Mouse (Mus musculus): ENCODE results near the gene Baz1b. TPM values are rescaled to one million over a fixed set of nuclear protein-coding genes. Genes with fewer than 3 reads are reported as not detected.
A peak's percentile ranks its signal among the peaks of the same experiment; 100 is the strongest.

Gene Baz1b
- total and polyA plus RNA-seq, 3 experiments: 13.9 to 46.1 (median 42.3) TPM

DNA sequence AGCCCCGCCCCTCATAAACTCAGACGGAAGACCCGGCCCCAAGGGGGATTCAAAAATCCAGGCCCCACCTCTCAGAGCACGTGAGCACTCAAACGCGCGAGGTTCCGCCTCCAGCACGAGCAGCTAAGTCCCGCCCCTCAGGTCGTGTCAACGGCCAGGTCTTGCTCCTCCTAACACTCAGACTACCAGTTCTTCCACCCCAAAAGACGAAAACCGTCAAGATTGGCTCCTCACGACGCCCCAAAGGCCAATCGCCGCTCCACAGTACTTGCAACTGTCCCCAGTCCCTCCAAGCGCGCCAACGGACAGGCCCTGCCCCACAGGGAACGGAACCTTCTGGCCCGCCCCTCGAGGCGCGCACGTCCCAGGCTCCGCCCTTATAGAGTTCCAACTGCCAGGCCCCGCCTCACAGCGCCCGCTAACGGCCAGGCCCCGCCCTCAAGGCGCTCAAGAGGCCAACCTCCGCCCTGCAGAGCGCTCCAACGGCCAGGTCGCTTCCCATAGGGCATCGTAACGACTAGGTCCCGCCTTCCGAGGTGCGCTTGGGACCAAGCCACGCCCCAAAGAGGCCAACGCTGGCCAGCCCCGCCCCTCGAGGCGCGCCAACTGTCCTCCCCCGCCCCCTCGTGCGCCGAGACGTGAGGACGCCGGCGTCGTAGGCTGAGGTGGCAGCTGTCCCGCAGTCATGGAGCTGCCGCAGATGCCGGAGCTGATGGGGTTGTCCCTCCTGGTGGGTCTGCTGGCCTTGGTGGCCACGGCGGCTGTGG, 37.8 kb upstream of the Baz1b start, which contains the start of gene Tbl2:
Tbl2 (plus strand) TSS at position 605 of the 767 bp plus-strand sequence.
- intact Hi-C loops (cut with DNase I): loop anchor here (2.0 kb wide), 1 partner anchor 38 kb away; the partner anchor contains the start of gene Baz1b
- H3K4me3 ChIP-seq: peak within 1 kb of the TSS; percentile 84
- DNase-seq: peak; percentile 99
- no peaks in the 10 kb centered on the region for H3K79me2 ChIP-seq (replicated peaks; ENCODE audit: control insufficient read depth, insufficient read depth, low read length)
- under 1% methylated on average over 63 of the region's 63 CpGs for WGBS
- peak; percentile 30; the same call in 1 of the 2 replicates for TF ChIP-seq EP300 (IDR thresholded peaks at IDR 0.05; ENCODE audit: insufficient read depth, low read depth, low read length)
- TF ChIP-seq CTCF (IDR thresholded peaks at IDR 0.05): 0 out of 2 replicates have a peak, but pooled peaks have one; percentile 17
- peak; percentile 76 for TF ChIP-seq POLR2A (IDR thresholded peaks at IDR 0.05; ENCODE audit: insufficient read depth, low read depth, low read length)
- no peaks in the 10 kb centered on the region for H3K36me3 ChIP-seq (ENCODE audit: control insufficient read depth, insufficient read depth, low read length)
- no peaks in the 10 kb centered on the region for H3K27me3 ChIP-seq (ENCODE audit: control insufficient read depth, insufficient read depth, low read length)
- peak within 1 kb of the TSS; percentile 91 for H3K27ac ChIP-seq
- peak within 1 kb of the TSS; percentile 81 for H3K9ac ChIP-seq (ENCODE audit: low read depth, low read length)
- H3K4me1 ChIP-seq (ENCODE audit: control insufficient read depth, insufficient read depth, low read length): no peaks in the 10 kb centered on the region; the same call in 1 of the 2 replicates

DNA sequence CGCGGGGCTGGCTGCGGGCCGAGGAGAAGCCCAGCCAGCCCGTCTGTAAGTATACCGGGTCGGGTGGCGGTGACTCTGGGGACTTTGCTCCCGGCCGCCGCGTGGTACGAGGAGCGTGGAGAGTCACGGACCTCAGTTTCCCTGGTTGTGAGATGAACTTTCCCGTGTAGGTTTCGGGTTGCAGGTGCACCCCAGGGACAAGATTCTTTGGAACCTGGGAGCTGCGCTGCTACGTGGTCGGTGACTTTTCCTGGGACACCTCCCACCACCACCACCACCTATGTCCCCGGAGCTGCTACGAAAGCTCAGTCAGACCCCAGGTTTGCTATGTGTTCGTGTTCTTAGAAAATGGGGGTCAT, 37.3 kb upstream of the Baz1b start:
- H3K9ac ChIP-seq (ENCODE audit: low read depth, low read length): peak overlapping the region; percentile 81
- intact Hi-C loops (cut with DNase I): loop anchor here (1.0 to 2.0 kb wide), 2 partner anchors 19 to 37 kb away; partner anchors contain the start of genes Baz1b and Bcl7b
- H3K36me3 ChIP-seq (ENCODE audit: control insufficient read depth, insufficient read depth, low read length): no peaks in the 10 kb centered on the region
- H3K4me3 ChIP-seq: peak overlapping the region; percentile 84
- under 1% methylated on average over 23 of the region's 23 CpGs for WGBS
- DNase-seq: no peak
- no peak for TF ChIP-seq EP300 (IDR thresholded peaks at IDR 0.05; ENCODE audit: insufficient read depth, low read depth, low read length)
- no peak for TF ChIP-seq CTCF (IDR thresholded peaks at IDR 0.05)
- TF ChIP-seq POLR2A (IDR thresholded peaks at IDR 0.05; ENCODE audit: insufficient read depth, low read depth, low read length): no peak
- no peaks in the 10 kb centered on the region for H3K79me2 ChIP-seq (replicated peaks; ENCODE audit: control insufficient read depth, insufficient read depth, low read length)
- H3K27ac ChIP-seq: peak overlapping the region; percentile 91
- H3K27me3 ChIP-seq (ENCODE audit: control insufficient read depth, insufficient read depth, low read length): no peaks in the 10 kb centered on the region
- H3K4me1 ChIP-seq (ENCODE audit: control insufficient read depth, insufficient read depth, low read length): no peaks in the 10 kb centered on the region; the same call in 1 of the 2 replicates

DNA sequence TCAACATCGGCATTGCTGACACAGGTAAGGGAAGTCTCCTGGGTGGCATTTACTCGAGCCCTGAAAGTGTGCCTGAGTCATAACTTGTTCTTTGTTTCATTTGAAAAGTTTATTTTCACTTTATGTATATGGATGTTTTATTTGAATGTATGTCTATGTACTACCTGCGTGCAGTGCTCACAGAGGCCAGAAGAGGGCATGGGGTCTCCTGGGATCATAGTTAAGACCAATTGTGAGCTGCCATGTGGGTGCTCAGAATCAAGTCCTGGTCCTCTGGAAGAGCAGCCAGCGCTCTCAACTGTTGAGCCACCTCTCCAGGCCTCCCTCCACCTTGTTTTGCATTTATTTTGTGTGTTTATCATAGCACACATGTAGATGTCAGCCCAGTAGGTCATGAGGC, 30.6 kb upstream of the Baz1b start:
- Histone ChIP-seq H3K79me2 (replicated peaks; ENCODE audit: control insufficient read depth, insufficient read depth, low read length) (no peaks in the 10 kb centered on the region), H3K27ac (no peak overlapping the region), H3K27me3 (ENCODE audit: control insufficient read depth, insufficient read depth, low read length) (no peaks in the 10 kb centered on the region), H3K36me3 (ENCODE audit: control insufficient read depth, insufficient read depth, low read length) (no peaks in the 10 kb centered on the region), H3K9ac (ENCODE audit: low read depth, low read length) (no peak overlapping the region), H3K4me3 (no peak overlapping the region), H3K4me1 (ENCODE audit: control insufficient read depth, insufficient read depth, low read length) (no peaks in the 10 kb centered on the region)
- intact Hi-C loops (cut with DNase I): no loop called here
- no peak for DNase-seq
- TF ChIP-seq CTCF (IDR thresholded peaks at IDR 0.05) (peak; percentile 33), EP300 (IDR thresholded peaks at IDR 0.05; ENCODE audit: insufficient read depth, low read depth, low read length) (no peak)
- WGBS: 97% methylated on average over 4 of the region's 4 CpGs

DNA sequence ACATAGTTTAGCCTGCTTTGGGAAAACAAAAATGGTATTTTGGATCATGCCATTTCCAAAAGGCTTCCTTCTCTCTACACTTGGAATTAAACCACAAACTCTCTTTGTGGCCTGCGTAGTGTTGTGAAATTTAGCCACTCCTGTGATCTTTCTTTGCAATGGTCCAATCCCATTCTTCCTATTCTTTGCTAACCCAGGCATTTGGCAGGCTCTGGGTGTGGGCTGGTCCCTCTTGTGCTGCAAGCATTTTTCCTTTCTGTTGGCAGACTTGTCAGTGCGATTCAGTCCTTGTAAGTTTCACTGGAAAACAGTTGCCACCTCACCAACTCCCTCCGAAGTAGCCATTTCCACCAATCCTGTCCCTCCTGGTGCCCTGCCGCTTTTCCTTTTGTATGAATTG, 25.8 kb upstream of the Baz1b start:
- Histone ChIP-seq H3K27ac (no peak overlapping the region; the same call in 1 of the 2 replicates), H3K4me1 (ENCODE audit: control insufficient read depth, insufficient read depth, low read length) (no peaks in the 10 kb centered on the region), H3K36me3 (ENCODE audit: control insufficient read depth, insufficient read depth, low read length) (no peaks in the 10 kb centered on the region), H3K9ac (ENCODE audit: low read depth, low read length) (no peak overlapping the region), H3K4me3 (no peak overlapping the region), H3K79me2 (replicated peaks; ENCODE audit: control insufficient read depth, insufficient read depth, low read length) (no peaks in the 10 kb centered on the region), H3K27me3 (ENCODE audit: control insufficient read depth, insufficient read depth, low read length) (no peaks in the 10 kb centered on the region)
- intact Hi-C loops (cut with DNase I): no loop called here
- WGBS: 85% methylated on average over 4 of the region's 4 CpGs
- peak in 1 of 2 experiments; percentile 53 for DNase-seq
- TF ChIP-seq CTCF (IDR thresholded peaks at IDR 0.05): no peak
- TF ChIP-seq EP300 (IDR thresholded peaks at IDR 0.05; ENCODE audit: insufficient read depth, low read depth, low read length): no peak
- TF ChIP-seq POLR2A (IDR thresholded peaks at IDR 0.05; ENCODE audit: insufficient read depth, low read depth, low read length): no peak

DNA sequence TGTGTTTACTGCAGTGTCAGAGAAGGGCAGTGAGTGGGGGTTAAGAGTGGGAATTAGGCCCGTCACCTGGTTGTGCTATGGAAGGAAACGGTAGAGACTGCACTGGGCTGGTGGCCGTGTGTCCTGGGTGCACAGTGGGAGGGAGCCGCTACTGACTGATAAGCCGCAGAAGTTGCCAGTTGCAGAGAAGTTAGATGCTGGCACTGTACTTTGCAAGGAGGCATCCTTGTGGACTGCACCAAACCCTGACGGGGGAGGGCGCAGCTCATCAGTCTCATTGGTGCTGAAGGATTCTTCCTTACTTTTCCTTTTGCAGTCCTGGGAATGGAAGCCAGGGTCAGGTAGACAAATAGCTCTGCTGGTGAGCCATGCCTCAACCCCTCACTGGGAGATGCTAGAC, 25.4 kb upstream of the Baz1b start:
- WGBS: 78% methylated on average over 7 of the region's 7 CpGs
- Histone ChIP-seq H3K4me3 (no peak overlapping the region), H3K27me3 (ENCODE audit: control insufficient read depth, insufficient read depth, low read length) (no peaks in the 10 kb centered on the region), H3K9ac (ENCODE audit: low read depth, low read length) (no peak overlapping the region), H3K79me2 (replicated peaks; ENCODE audit: control insufficient read depth, insufficient read depth, low read length) (no peaks in the 10 kb centered on the region), H3K4me1 (ENCODE audit: control insufficient read depth, insufficient read depth, low read length) (no peaks in the 10 kb centered on the region), H3K36me3 (ENCODE audit: control insufficient read depth, insufficient read depth, low read length) (no peaks in the 10 kb centered on the region), H3K27ac (no peak overlapping the region)
- no peak for TF ChIP-seq EP300 (IDR thresholded peaks at IDR 0.05; ENCODE audit: insufficient read depth, low read depth, low read length)
- no peak for TF ChIP-seq CTCF (IDR thresholded peaks at IDR 0.05)
- TF ChIP-seq POLR2A (IDR thresholded peaks at IDR 0.05; ENCODE audit: insufficient read depth, low read depth, low read length): no peak
- DNase-seq: no peak
- intact Hi-C loops (cut with DNase I): no loop called here

DNA sequence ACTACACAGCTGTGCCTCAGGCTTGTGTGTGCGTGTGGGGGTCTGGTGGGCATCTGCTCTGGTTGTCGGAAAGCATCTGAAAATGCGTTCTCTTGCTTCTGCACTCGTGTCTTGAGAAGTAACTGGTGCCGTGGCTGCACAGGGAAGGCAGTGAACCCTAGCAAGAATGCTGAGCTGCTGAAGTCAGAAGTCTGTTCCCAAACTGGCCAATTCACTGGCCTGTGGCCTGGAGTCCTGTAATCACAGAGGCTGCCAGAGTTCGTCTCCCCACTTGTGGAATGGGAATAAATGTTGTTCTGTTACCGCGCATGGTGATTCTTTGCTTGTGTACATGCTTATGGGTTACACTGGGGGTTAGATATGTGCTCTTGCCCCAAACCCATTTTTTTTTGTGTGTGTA, 24.7 kb upstream of the Baz1b start:
- intact Hi-C loops (cut with DNase I): no loop called here
- Histone ChIP-seq H3K27ac (no peak overlapping the region), H3K9ac (ENCODE audit: low read depth, low read length) (no peak overlapping the region), H3K4me3 (no peak overlapping the region), H3K4me1 (ENCODE audit: control insufficient read depth, insufficient read depth, low read length) (no peaks in the 10 kb centered on the region), H3K27me3 (ENCODE audit: control insufficient read depth, insufficient read depth, low read length) (no peaks in the 10 kb centered on the region), H3K79me2 (replicated peaks; ENCODE audit: control insufficient read depth, insufficient read depth, low read length) (no peaks in the 10 kb centered on the region), H3K36me3 (ENCODE audit: control insufficient read depth, insufficient read depth, low read length) (no peaks in the 10 kb centered on the region)
- 92% methylated on average over 8 of the region's 8 CpGs for WGBS
- no peak for DNase-seq
- TF ChIP-seq EP300 (IDR thresholded peaks at IDR 0.05; ENCODE audit: insufficient read depth, low read depth, low read length) (no peak), CTCF (IDR thresholded peaks at IDR 0.05) (no peak), POLR2A (IDR thresholded peaks at IDR 0.05; ENCODE audit: insufficient read depth, low read depth, low read length) (no peak)

Data from heart, adult 2 months (tissue).